Mouse (Mus musculus) adrenal gland, postnatal 14 days (tissue): ENCODE results near the gene Dlx2. TPM values are rescaled to one million over a fixed set of nuclear protein-coding genes. Genes with fewer than 3 reads are reported as not detected.
A peak's percentile ranks its signal among the peaks of the same experiment; 100 is the strongest.

Source experiments
- DNase-seq: peaks from one replicate; pipeline ENCODE4 v3.0.0; 2021; ENCODE audit warnings: mixed read lengths
- total RNA-seq: library from RNA; stranded (reverse); gene quantifications from 2 replicates; pipeline ENCODE4 v1.2.3, GENCODE M21; 2021

Dlx2 gene
- total RNA-seq, 1 experiment from 2014 or later = 0.22 TPM

GRCm38 (mm10) chr2:71540611-71541417 lies 5.7 kb downstream of the Dlx2 start:
- no peak for DNase-seq

- DNase-seq = peak; percentile 20
Measured at GRCm38 (mm10) chr2:71534242-71535052, 12.1 kb downstream of the Dlx2 start.

GRCm38 (mm10) chr2:71533094-71533493 lies 13.5 kb downstream of the Dlx2 start:
- no peak for DNase-seq

- no peak for DNase-seq
Measured at GRCm38 (mm10) chr2:71531990-71532970, 14.3 kb downstream of the Dlx2 start.

GRCm38 (mm10) chr2:71531124-71531590 lies 15.4 kb downstream of the Dlx2 start:
- no peak for DNase-seq

DNA sequence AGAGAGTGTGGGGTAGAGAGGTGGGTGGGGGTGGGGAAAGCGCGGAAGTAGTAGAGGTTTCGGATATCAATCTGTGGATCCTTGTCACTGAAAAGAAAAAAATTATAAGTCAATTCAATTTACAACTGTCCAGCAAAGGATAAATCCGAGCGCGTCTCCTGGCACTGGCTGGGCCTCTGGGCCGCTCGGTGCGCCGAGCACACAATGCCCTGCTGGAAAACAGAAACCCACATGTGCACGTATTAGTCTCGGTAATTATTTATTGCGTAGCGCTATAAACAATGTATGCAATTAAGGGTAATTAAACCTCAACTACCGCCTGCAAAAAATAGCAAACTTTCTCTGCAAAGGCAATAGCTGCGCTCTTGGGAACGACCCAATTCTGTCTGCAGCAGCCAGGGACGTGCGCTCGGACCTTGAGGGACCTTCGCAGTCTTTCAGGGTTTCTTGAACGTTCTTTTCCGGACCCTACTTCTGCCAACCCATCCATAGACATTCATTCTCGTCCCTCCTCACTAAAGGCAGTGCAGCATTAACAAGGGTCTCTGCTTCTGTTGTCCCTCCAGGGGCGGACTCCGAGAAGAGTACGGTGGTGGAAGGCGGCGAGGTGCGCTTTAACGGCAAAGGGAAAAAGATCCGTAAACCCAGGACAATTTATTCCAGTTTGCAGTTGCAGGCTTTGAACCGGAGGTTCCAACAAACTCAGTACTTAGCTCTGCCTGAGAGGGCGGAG lies 16.0 kb downstream of the Dlx2 start:
- no peak for DNase-seq

GRCm38 (mm10) chr2:71529511-71530351 lies 16.8 kb downstream of the Dlx2 start:
- DNase-seq = peak; percentile 88

DNA sequence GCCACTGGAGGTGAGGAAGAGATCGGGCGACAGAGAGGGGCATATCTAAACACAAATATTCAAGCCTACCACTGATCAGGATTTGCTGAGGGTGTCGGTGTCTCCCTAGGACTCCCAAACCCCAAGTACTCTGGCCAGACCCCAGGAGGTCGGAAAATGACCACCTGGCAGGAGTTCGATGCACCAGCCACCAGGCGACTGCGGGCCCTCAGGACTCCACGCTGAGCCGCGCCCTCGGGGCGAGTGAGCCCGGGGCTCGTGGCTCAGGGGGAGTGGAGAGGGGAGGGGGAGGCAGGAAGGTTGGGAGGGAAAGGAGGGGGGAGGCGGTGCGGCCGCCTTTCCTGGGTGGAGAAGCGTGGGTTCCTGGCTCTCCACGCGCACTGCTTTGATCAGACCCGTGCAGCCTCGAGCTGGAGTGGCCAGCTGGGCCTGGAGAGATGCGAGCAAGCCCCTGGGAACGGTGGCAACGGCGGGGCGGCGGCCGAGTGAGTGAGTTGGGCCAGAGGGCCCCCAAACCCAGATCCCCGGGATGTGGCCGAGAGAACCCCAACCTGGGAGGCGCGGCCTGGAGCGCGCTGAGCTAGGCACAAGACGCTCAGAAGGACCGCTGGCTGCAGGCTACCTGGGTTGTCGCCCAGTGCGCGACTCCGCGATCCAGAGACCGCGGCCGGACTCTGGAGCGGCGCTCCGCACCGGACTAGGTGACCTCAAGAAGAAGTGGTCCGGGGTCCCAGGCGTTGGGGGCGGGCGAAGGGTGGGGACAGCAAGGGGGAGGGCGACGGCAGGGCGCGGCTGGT lies 17.6 kb downstream of the Dlx2 start:
- no peak for DNase-seq

- DNase-seq = no peak
Measured at GRCm38 (mm10) chr2:71528014-71528713, 18.4 kb downstream of the Dlx2 start, which contains the start of gene Dlx1. Dlx1 (plus strand) TSS chr2:71528113.

DNA sequence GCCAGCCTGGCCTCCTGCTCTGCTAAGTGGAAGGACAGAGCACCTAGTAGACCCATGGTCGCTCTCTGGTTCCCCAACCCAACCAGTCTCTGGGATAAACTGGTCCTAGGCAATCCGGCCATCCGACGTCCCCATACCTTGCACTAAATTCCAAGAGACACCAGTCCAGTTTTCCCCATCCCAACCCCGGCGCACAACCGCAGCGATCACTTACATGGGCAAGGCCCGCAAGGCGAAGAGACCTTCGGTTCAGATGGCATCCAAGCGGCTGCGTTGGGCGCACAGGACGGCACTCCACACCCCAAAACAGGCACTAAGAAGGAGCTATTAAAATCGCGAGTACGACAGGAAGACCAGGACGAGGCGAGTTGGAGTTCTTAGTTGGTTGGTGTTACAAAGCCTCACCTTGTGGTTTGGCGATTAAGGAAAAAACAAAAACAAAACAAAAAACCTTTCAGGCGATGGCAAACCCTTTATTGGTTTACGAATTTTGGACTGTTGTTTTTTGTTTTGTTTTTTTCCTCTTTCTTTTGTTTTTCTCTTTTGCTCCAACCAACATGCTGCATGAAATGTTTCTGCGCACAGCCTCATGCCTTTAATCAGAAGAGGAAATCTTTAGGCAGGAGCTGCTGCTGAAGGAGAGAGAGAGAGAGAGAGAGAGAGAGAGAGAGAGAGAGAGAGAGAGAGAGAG lies 19.1 kb downstream of the Dlx2 start:
- no peak for DNase-seq

DNA sequence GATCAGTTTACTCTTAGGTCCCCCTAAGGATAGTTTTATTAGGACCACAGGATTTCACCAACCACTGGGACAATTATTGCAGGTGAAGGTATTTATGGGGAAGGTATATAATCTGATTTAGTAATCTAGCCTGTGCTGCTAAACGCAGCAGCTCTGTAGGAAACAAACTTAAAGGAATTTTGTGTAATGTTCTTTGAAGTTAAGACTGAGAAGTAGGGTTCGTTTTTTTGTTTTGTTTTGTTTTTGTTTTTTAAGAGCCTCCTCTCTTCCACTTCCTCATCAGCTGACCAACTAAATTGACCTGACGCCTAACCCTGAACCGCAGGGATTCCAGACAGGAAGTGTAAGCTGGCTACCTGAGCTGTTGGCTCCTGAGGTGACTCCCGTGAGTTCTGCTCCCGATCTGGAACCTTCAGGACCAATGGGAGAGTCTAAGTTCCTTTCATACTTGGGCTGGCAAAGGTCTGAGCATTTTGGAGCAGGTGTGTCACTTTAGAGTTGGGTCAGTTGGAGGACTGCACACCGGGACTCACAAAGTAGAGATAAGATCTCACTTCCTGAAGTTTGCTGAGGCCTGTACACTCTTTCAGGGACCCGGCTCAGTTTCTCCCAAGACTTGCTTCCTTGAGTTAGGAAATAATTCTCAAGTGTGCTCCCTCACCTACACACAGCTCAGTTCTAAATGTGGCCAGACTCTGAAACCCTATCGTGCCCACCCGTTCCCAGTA lies 19.8 kb downstream of the Dlx2 start:
- DNase-seq = no peak

GRCm38 (mm10) chr2:71524763-71525162 lies 21.8 kb downstream of the Dlx2 start:
- DNase-seq = no peak

DNA sequence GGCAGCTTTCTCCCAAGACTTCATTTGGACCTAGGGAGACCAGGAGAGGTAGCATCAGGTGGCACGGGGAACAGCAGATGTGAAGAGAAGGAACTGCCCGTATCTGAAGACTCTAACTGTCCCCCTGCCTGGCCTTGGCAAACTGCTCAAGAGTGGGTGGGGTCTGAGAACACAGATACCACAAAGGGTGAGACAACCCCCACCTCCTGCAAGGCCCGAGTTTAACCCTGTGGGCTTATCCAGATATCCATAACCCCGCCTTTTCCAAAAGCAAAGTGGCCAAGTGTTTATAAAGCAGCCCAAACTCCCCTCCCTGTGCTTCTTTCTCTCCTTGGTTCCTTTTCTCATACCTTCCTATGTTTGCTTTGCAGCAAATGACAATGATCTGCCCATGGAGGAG lies 23.1 kb downstream of the Dlx2 start:
- no peak for DNase-seq

DNA sequence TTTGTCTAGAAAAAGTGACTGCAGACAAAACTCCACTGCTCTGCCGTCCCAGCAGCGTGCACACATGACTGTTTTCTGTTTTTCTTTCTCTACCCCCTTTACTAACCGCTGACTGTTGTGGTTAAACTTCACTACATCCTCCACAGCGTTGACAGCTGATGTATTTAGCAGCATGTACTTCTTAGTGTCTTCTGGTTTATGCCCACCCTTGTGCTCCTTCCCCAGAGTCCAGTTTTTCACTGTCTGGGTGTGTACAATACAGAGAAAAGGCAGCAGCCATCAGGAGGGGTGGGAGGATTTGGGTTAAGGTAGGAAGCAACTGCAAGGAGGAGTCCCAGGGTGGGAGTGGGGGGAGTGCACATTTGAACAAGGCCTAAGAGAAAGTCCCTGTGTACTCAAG lies 23.7 kb downstream of the Dlx2 start:
- no peak for DNase-seq

DNA sequence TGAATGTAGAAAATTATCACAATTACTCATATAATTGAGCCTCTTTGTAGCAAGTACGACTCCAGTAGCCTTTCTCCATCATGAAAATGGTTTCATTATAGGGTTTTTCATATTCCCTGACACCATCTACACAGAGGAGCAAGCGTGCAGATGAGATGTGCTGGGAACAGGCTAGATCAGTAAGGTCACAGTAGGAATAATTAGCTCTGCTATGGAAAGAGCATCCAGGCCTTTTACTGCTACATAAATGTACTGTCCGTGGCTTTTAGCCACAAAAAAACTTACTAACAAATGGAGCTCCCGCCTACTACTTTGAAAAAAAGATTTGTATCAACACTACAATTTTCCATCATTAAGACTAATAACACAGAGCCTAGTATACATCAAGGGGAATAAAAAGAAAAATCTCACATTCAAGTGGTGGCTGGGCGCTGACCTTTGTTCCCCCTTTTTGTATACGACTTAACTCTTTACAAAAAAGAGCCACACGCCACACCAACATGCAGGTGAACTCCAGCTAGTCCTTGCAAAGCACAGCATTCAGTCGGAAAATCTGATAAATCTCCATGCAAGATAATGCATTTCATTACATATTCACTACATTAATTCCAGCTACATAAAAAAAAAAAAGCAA lies 29.0 kb downstream of the Dlx2 start:
- no peak for DNase-seq

DNA sequence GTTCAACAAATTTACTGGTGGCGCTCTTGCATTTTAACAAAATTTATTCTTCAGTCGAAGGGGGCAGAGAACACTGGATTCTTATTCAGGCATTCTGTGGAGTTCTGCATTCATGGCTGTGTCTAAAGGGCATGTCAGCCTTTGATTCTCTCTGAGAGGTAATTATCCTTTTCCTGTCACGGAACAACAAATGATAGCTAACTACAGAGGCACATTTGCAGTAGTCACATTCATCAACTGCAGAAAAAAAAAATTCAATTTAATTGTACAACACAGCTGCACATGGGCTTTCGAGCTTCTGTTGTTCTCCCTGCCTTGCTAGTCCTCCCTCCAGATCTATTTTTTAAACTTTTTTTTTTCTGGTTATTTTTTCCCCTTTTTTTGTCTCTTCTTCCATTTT lies 29.6 kb downstream of the Dlx2 start:
- no peak for DNase-seq

- DNase-seq = no peak
Measured at GRCm38 (mm10) chr2:71512326-71512725, 34.2 kb downstream of the Dlx2 start.
